Mouse (Mus musculus) ES-Bruce4 (cell line): ENCODE results near the gene Dpy19l3. TPM values are rescaled to one million over a fixed set of nuclear protein-coding genes. Genes with fewer than 3 reads are reported as not detected.

Experiments used
- H3K27ac ChIP-seq: 2 replicates; pipeline ENCODE4 v1.5.1; 2012; ENCODE audit warnings: low read length, inconsistent platforms; ENCODE audit not compliant: insufficient read depth
- H3K27me3 ChIP-seq: 2 replicates; pipeline ENCODE4 v1.6.1; 2012; ENCODE audit warnings: mild to moderate bottlenecking, low read length, inconsistent platforms; ENCODE audit not compliant: control insufficient read depth, poor library complexity, insufficient read depth, severe bottlenecking
- H3K36me3 ChIP-seq: 2 replicates; pipeline ENCODE4 v1.6.1; 2012; ENCODE audit warnings: inconsistent platforms, mild to moderate bottlenecking, low read length, moderate library complexity; ENCODE audit not compliant: control insufficient read depth, poor library complexity, insufficient read depth, severe bottlenecking
- H3K4me1 ChIP-seq: one replicate; pipeline ENCODE4 v1.8.1; 2011; ENCODE audit warnings: low read length; ENCODE audit not compliant: control insufficient read depth, insufficient read depth
- H3K4me3 ChIP-seq: 2 replicates; pipeline ENCODE4 v1.5.1; 2011; ENCODE audit warnings: low read depth, mild to moderate bottlenecking, low read length
- H3K9ac ChIP-seq: 2 replicates; pipeline ENCODE4 v1.6.1; 2012; ENCODE audit warnings: low read depth, mild to moderate bottlenecking, inconsistent platforms; ENCODE audit not compliant: poor library complexity, severe bottlenecking
- H3K9me3 ChIP-seq: replicated peaks from 2 replicates; pipeline ENCODE4 v1.6.1; 2012; ENCODE audit warnings: mild to moderate bottlenecking, low read length, inconsistent platforms; ENCODE audit not compliant: control insufficient read depth, poor library complexity, insufficient read depth, severe bottlenecking
- CTCF ChIP-seq: IDR thresholded peaks from one replicate; pipeline ENCODE4 v1.8.1; 2011; ENCODE audit warnings: low read depth, low read length
- EP300 ChIP-seq: IDR thresholded peaks from 2 replicates; pipeline ENCODE4 v1.6.1; 2011; ENCODE audit warnings: low read depth, low read length; ENCODE audit not compliant: insufficient read depth
- POLR2A ChIP-seq: IDR thresholded peaks from one replicate; pipeline ENCODE4 v1.8.1; 2011; ENCODE audit warnings: low read length; ENCODE audit not compliant: insufficient read depth
- polyA plus RNA-seq: library from polyadenylated mRNA; stranded (reverse); fragments of >200 nt; gene quantifications from 2 replicates; pipeline ENCODE4 v1.2.4, GENCODE M21; 2011; ENCODE audit warnings: low read depth; ENCODE audit not compliant: missing spikeins, insufficient read depth, insufficient read length

Dpy19l3 gene
- polyA plus RNA-seq, 1 experiment = 31.9 TPM

DNA sequence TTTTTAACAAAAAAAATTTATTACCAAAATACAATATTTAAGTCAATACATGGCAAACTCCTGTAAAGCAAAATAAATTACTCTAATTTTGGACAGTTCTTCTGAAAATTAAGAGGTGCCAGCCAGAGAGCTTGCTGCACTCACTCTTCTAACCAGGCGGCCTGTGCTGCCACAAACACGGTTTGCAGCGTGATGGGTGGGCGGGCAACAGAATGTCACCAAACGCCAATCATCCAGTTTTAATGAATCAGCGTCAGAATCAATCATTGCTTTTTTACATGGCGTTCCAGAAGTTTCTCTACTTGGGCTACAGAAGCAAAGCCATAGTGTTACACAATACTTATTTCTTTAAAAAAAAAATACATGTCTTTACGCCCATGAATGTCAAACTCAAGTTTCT, 18.1 kb upstream of the Dpy19l3 start:
- TF ChIP-seq POLR2A (no peak), CTCF (no peak), EP300 (no peak)
- Histone ChIP-seq H3K36me3 (peaks cover 16% of the 10 kb centered on the region), H3K4me1 (no peaks in the 10 kb centered on the region), H3K9ac (no peak overlapping the region), H3K27ac (no peak overlapping the region), H3K9me3 (no peaks in the 10 kb centered on the region), H3K4me3 (no peak overlapping the region), H3K27me3 (no peaks in the 10 kb centered on the region)

GRCm38 (mm10) chr7:35771106-35771505, 16.9 kb upstream of the Dpy19l3 start:
- Histone ChIP-seq H3K27me3 (no peaks in the 10 kb centered on the region), H3K4me3 (no peak overlapping the region)

DNA sequence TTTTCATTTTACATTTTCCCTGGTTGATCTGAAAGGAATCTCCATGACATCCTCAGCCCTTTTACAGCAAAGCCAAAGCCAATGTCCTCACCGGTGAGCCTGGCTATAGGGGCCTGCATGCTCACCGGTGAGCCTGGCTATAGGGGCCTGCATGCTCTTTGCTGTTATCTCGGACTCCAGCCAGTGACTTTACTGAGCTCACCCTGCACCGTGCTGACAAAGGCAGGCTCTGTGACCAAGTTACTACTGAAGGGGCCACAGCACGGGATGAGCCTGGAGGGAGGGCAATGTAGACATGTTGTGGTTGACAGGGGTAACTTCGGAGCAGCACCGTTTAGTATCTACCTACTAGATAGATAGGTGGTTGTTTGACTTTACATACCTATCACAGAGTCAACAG, 15.9 kb upstream of the Dpy19l3 start:
- Histone ChIP-seq H3K4me3 (no peak overlapping the region), H3K27ac (no peak overlapping the region), H3K9ac (no peak overlapping the region), H3K4me1 (no peaks in the 10 kb centered on the region), H3K27me3 (no peaks in the 10 kb centered on the region), H3K36me3 (peaks cover 12% of the 10 kb centered on the region), H3K9me3 (no peaks in the 10 kb centered on the region)
- no peak for TF ChIP-seq POLR2A
- no peak for TF ChIP-seq EP300
- TF ChIP-seq CTCF = no peak

More at GRCm38 (mm10) chr7:35771106-35771505, 16.9 kb upstream of the Dpy19l3 start:
- H3K9ac ChIP-seq = no peak overlapping the region
- H3K36me3 ChIP-seq = peaks cover 14% of the 10 kb centered on the region
- H3K27ac ChIP-seq = no peak overlapping the region
- H3K9me3 ChIP-seq = no peaks in the 10 kb centered on the region
- no peaks in the 10 kb centered on the region for H3K4me1 ChIP-seq
- TF ChIP-seq EP300 (no peak), CTCF (no peak), POLR2A (no peak)

GRCm38 (mm10) chr7:35764461-35764860, 10.2 kb upstream of the Dpy19l3 start:
- Histone ChIP-seq H3K4me1 (no peaks in the 10 kb centered on the region), H3K9ac (no peak overlapping the region), H3K27me3 (no peaks in the 10 kb centered on the region), H3K36me3 (no peaks in the 10 kb centered on the region), H3K27ac (no peak overlapping the region), H3K4me3 (no peak overlapping the region), H3K9me3 (no peaks in the 10 kb centered on the region; the same call in 1 of the 2 replicates)
- TF ChIP-seq CTCF (no peak), EP300 (no peak), POLR2A (no peak)

DNA sequence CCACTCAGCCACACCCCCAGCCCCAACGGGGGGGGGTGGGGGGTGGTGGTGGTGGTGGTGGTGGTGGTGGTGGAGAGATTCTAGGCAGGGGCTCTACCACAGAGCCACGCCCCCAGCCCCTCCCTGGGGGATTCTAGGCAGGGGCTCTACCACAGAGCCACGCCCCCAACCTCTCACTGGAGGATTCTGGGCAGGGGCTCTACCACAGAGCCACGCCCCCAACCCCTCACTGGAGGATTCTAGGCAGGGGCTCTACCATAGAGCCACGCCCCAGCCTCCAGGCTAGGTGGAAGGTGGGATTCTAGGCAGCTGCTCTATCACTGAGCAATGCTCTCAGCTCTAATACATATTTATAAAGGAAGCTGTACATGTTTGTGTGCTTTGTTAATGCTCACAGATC, 7.5 kb upstream of the Dpy19l3 start:
- H3K36me3 ChIP-seq = no peaks in the 10 kb centered on the region
- H3K9me3 ChIP-seq = no peaks in the 10 kb centered on the region; the same call in 1 of the 2 replicates
- no peak overlapping the region for H3K4me3 ChIP-seq
- TF ChIP-seq CTCF (no peak), EP300 (no peak), POLR2A (no peak)
- no peak overlapping the region for H3K9ac ChIP-seq
- no peak overlapping the region for H3K27ac ChIP-seq
- H3K27me3 ChIP-seq = no peaks in the 10 kb centered on the region
- H3K4me1 ChIP-seq = no peaks in the 10 kb centered on the region

DNA sequence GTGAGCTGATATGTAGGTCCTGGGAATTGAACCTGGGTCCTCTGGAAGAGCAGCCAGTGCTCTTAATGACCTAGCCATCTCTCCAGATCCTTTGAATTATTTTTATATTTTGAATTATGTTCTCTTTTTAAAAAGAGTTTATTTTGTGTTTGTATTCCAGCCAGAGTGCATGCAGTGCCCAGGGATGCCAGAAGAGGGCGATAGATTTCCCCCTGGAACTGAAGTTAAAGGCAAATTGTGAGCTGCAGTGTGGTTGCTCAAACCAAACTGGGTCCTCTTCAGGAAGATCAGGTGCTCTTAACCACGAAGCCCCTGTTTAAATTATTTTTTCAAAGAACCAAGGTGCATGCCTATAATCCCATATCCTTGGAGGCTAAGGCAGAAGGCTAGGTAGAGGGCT, 5.3 kb upstream of the Dpy19l3 start:
- TF ChIP-seq EP300 (no peak), CTCF (peak; percentile 63)
- Histone ChIP-seq H3K9me3 (no peaks in the 10 kb centered on the region; the same call in 1 of the 2 replicates), H3K9ac (no peak overlapping the region), H3K27ac (no peak overlapping the region), H3K36me3 (no peaks in the 10 kb centered on the region), H3K4me1 (no peaks in the 10 kb centered on the region), H3K4me3 (no peak overlapping the region), H3K27me3 (no peaks in the 10 kb centered on the region)
